Mouse (Mus musculus): ENCODE measurements around the gene Zdhhc3. TPM values are rescaled to one million over a fixed set of nuclear protein-coding genes. Genes with fewer than 3 reads are reported as not detected.

Gene Zdhhc3
- total RNA-seq, 2 experiments from 2014 or later = 53.4 to 54.4 TPM

Other genes with a start within 250 kb of the Zdhhc3 start
- gene Zfp445, start 247.2 kb downstream of the Zdhhc3 start, total RNA-seq (2021) = 100 to 1,000 TPM; 100 to 102 TPM
- 1 to 10 TPM; 3.7 to 5.2 TPM for gene Zkscan7, start 227.5 kb downstream of the Zdhhc3 start, total RNA-seq (2021)
- 1 to 10 TPM; 7.8 to 9.3 TPM for gene Zfp105, start 190.1 kb downstream of the Zdhhc3 start, total RNA-seq (2021)
- 10 to 100 TPM; 20.6 to 24.3 TPM for gene 1110059G10Rik, start 162.2 kb downstream of the Zdhhc3 start, total RNA-seq (2021)
- gene Kif15, start 162.2 kb downstream of the Zdhhc3 start, total RNA-seq (2021) = 10 to 100 TPM; 17.5 to 24.9 TPM
- 10 to 100 TPM; 10.7 to 12.8 TPM for gene Tmem42, start 91.9 kb downstream of the Zdhhc3 start, total RNA-seq (2021)
- not detected for gene Tgm4, start 78.5 kb downstream of the Zdhhc3 start, total RNA-seq (2021)
- 10 to 100 TPM; 36.3 to 36.9 TPM for gene Exosc7, start within 50 bp of the Zdhhc3 start, total RNA-seq (2021)
- gene Clec3b, start 37.7 kb upstream of the Zdhhc3 start, total RNA-seq (2021) = 10 to 100 TPM; 32.8 to 39.7 TPM
- gene Cdcp1, start 102.8 kb upstream of the Zdhhc3 start, total RNA-seq (2021) = under 1 TPM; 0.10 to 0.25 TPM
- gene Tmem158, start 147.6 kb upstream of the Zdhhc3 start, total RNA-seq (2021) = 10 to 100 TPM; 24.7 to 25.4 TPM